9 mouse cellular contexts compared by ENCODE assay signal in the genomic region with DNA sequence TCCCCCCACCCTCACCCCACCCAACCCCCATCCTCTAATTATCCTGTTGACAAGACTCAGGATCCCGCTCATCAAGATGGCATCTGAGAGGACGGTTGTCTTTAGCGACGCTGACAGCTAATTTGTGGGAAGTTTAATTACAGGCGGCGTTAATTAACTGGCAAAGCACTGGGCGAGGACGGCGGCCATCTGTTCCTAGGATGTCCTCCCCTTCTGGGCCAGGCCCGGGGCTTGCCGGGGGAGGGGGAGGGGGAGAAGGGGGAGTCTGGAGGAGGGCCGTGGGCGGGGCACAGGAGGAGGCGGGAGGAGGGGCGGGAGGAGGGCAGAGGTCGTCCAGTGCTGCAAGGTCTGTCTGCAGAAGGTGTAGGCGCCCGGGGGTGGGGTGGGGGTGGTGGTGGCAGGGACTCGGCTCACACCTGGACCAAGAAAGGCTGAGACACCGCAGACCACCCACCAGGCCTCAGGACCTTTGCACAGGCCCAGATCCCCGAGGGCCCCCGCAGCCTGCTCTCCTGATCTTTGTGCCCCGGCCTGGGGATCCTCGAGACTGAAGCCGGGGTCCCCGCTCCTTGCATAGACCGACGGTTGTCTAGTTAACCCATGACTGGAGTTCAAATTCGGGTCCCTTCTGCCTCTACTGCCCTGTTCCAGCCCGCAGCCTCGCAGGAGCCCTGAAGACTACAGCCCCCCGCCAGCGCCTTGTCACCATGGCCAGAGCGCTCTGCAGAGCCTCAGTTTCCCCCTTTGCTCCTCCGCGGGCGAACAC. TPM values are rescaled to one million over a fixed set of nuclear protein-coding genes. Genes with fewer than 3 reads are reported as not detected.
DNase-seq lines count a peak whose midpoint lies in the region; ATAC-seq and TF ChIP-seq lines count a peak whose summit lies in the region.
"Had no signal": no experiment of that assay in that cellular context is flagged by ENCODE, and none has a peak within 500 bp of the region (broad histone marks: within the 10 kb centered on the region; RNA-seq: fewer than 3 reads in every experiment).

No protein-coding gene starts in this region.

- H3K9me3 ChIP-seq in hindbrain, embryonic 10.5 days: peaks cover 7% of the 10 kb centered on the region; the same call in 1 of the 2 replicates
- no peaks in the 10 kb centered on the region for H3K9me3 ChIP-seq in liver, embryonic 15.5 days (replicated peaks)

- WGBS in hindbrain, embryonic 10.5 days: 4% methylated on average over 37 of the region's 37 CpGs
- 7% methylated on average over 33 of the region's 37 CpGs for WGBS in liver, embryonic 15.5 days (ENCODE audit: insufficient replicate concordance)

- no peak overlapping the region; the same call in 1 of the 2 replicates for H3K4me3 ChIP-seq in layer of hippocampus, adult 2 months
- H3K4me3 ChIP-seq in hindbrain, embryonic 10.5 days: peak overlapping the region; percentile 34
- no peak overlapping the region for H3K4me3 ChIP-seq in liver, embryonic 15.5 days (replicated peaks)

- H3K4me1 ChIP-seq in hindbrain, embryonic 10.5 days (replicated peaks): peaks cover 64% of the 10 kb centered on the region
- peaks cover 23% of the 10 kb centered on the region for H3K4me1 ChIP-seq in liver, embryonic 15.5 days (replicated peaks)

- H3K4me2 ChIP-seq in liver, embryonic 15.5 days: peak overlapping the region; percentile 18; the same call in 1 of the 2 replicates

- no peak overlapping the region for H3K9ac ChIP-seq in liver, embryonic 15.5 days

- H3K27me3 ChIP-seq in hindbrain, embryonic 10.5 days (ENCODE audit: insufficient read depth, poor library complexity, severe bottlenecking): peaks cover 77% of the 10 kb centered on the region
- peaks cover 68% of the 10 kb centered on the region for H3K27me3 ChIP-seq in liver, embryonic 15.5 days

- peak; percentile 47 to 53 for DNase-seq in layer of hippocampus, adult 2 months (ENCODE audit: low spot score in 2 of 2)
- no peak for DNase-seq in layer of hippocampus, adult 11-12 months (ENCODE audit: low spot score)
- DNase-seq in cerebellum, adult 18-20 months: peak; percentile 73 to 74
- DNase-seq in hindbrain, embryonic 10.5 days (ENCODE audit: low spot score): peak; percentile 79
- peak; percentile 21 for DNase-seq in yolk sac, embryonic 10.5 days (ENCODE audit: low spot score)
- no peak for DNase-seq in frontal cortex, adult 2 months (ENCODE audit: extremely low spot score in 1 of 2, low spot score in 1 of 2)

- H3K36me3 ChIP-seq in hindbrain, embryonic 10.5 days: no peaks in the 10 kb centered on the region
- no peaks in the 10 kb centered on the region for H3K36me3 ChIP-seq in liver, embryonic 15.5 days (replicated peaks)

- ATAC-seq in liver, embryonic 15.5 days (ENCODE audit: insufficient read depth): no peak
- ATAC-seq in erythroblast, adult 5-6 weeks (replicated peaks; ENCODE audit: low FRiP score, poor library complexity, severe bottlenecking): no peak

- peak overlapping the region; percentile 98 for H3K27ac ChIP-seq in layer of hippocampus, adult 2 months
- peak overlapping the region; percentile 62; the same call in 1 of the 2 replicates for H3K27ac ChIP-seq in hindbrain, embryonic 10.5 days
- H3K27ac ChIP-seq in liver, embryonic 15.5 days (replicated peaks): no peak overlapping the region

- TF ChIP-seq CTCF in layer of hippocampus, adult 2 months (conservative IDR thresholded peaks at IDR 0.05): no peak

RNA-seq across cellular contexts. Expression of gene Znrf4, which starts 2.3 kb away (rescaled TPM):
- total RNA-seq in layer of hippocampus, adult 2 months (2021): not detected
- polyA plus RNA-seq in hindbrain, embryonic 10.5 days (2016; fragmentation: Nextera tagmentation; extraction: Ambion mirVana): not detected in 2 replicates
- polyA plus RNA-seq in liver, embryonic 15.5 days (2015; fragmentation: Nextera tagmentation; extraction: Ambion mirVana): not detected in 2 replicates
- not detected in 2 replicates for polyA plus RNA-seq in frontal cortex, adult 2 months (2012; rRNA removed)
- total RNA-seq in erythroblast, adult 5-6 weeks (2015; ENCODE audit: low replicate concordance): not detected in 2 replicates
- not detected in 2 replicates for total RNA-seq in erythroblast, adult 5-6 weeks (2017; ENCODE audit: low replicate concordance)
- polyA plus RNA-seq: heart, postnatal 0 days had no signal

RNA-seq across cellular contexts. Expression of gene Ptprs, which starts 33.6 kb away (rescaled TPM):
- 100 to 1,000 TPM; 666 to 670 TPM for total RNA-seq in layer of hippocampus, adult 2 months (2021)
- polyA plus RNA-seq in hindbrain, embryonic 10.5 days (2016; fragmentation: Nextera tagmentation; extraction: Ambion mirVana): 109 and 172 TPM in 2 replicates
- polyA plus RNA-seq in liver, embryonic 15.5 days (2015; fragmentation: Nextera tagmentation; extraction: Ambion mirVana): 5.5 and 6.1 TPM in 2 replicates
- 622 and 690 TPM in 2 replicates for polyA plus RNA-seq in frontal cortex, adult 2 months (2012; rRNA removed)
- total RNA-seq in erythroblast, adult 5-6 weeks (2015; ENCODE audit: low replicate concordance): 4.8 and 7.3 TPM in 2 replicates
- total RNA-seq in erythroblast, adult 5-6 weeks (2017; ENCODE audit: low replicate concordance): 2.0 and 8.1 TPM in 2 replicates

RNA-seq across cellular contexts. Expression of gene Gm20219, which starts 44.3 kb away (rescaled TPM):
- total RNA-seq in layer of hippocampus, adult 2 months (2021): 1 to 10 TPM; 3.5 to 5.1 TPM
- polyA plus RNA-seq in hindbrain, embryonic 10.5 days (2016; fragmentation: Nextera tagmentation; extraction: Ambion mirVana): 0.30 and 0.92 TPM in 2 replicates
- 0.12 and 0.15 TPM in 2 replicates for polyA plus RNA-seq in liver, embryonic 15.5 days (2015; fragmentation: Nextera tagmentation; extraction: Ambion mirVana)
- polyA plus RNA-seq in frontal cortex, adult 2 months (2012; rRNA removed): 3.1 and 3.7 TPM in 2 replicates
- total RNA-seq in erythroblast, adult 5-6 weeks (2015; ENCODE audit: low replicate concordance): 1.5 and 2.5 TPM in 2 replicates
- 0.84 and 1.5 TPM in 2 replicates for total RNA-seq in erythroblast, adult 5-6 weeks (2017; ENCODE audit: low replicate concordance)

Comparison
In these comparisons a context has a peak if more than half of its experiments do, and no peak if none do; other contexts are left out.
1. DNase-seq: peak in layer of hippocampus, adult 2 months (2 of 2), cerebellum, adult 18-20 months (2 of 2), hindbrain, embryonic 10.5 days (single experiment) and yolk sac, embryonic 10.5 days (single experiment); none in layer of hippocampus, adult 11-12 months (single experiment) and frontal cortex, adult 2 months (0 of 2).
2. RNA of gene Ptprs, which starts 33.6 kb away (polyA plus RNA-seq): 622 to 690 TPM in frontal cortex, adult 2 months and 109 to 172 TPM in hindbrain, embryonic 10.5 days; 5.5 to 6.1 TPM in liver, embryonic 15.5 days; every median in the first group is over 10 times any median in the second.